Mouse (Mus musculus): ENCODE measurements at regions not wholly inside any gene's neighbourhood (a gene's known extent, or its start where the extent isn't known, plus 50 kb on each side); places are given as distances from the start of the nearest gene placed in this dataset.

GRCm38 (mm10) chr2:160021541-160021940 is 312.4 kb downstream of the Gm826 start:
- H3K4me3 ChIP-seq (replicated peaks): no peak overlapping the region
- H3K4me2 ChIP-seq: no peak overlapping the region
- peaks cover 22% of the 10 kb centered on the region for H3K4me1 ChIP-seq (replicated peaks)
- H3K27ac ChIP-seq: no peak overlapping the region
- 60% methylated on average over 4 of the region's 4 CpGs for WGBS
- H3K36me3 ChIP-seq: no peaks in the 10 kb centered on the region
- H3K27me3 ChIP-seq: no peaks in the 10 kb centered on the region
- no peaks in the 10 kb centered on the region for H3K9me3 ChIP-seq
- H3K9ac ChIP-seq (replicated peaks): no peak overlapping the region
- no peak for ATAC-seq (ENCODE audit: insufficient number of reproducible peaks, insufficient read depth, low FRiP score, low TSS enrichment, low read depth)

DNA sequence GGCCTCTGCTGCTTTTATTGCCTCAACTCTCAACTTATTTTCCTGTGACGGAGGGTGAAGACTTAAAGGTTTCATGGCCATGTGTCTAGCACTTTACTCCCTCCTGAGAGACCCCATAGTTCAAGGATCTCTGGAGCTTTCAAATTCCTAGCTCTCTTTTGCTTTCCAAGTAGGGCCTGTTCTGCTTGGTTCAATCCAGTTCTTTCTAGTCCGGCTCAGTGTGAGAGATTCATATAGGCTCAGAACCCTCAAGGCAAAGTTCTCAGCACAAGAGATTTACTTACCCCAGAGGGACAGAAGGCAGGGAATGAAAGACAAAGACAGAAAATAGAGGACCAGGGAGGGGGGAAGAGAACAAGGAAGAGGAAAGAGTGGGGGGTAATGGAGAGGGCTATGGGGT is 313.1 kb downstream of the Gm826 start:
- H3K4me1 ChIP-seq (replicated peaks): peaks cover 26% of the 10 kb centered on the region
- 56% methylated on average over 2 of the region's 2 CpGs for WGBS
- no peaks in the 10 kb centered on the region for H3K36me3 ChIP-seq
- no peak overlapping the region for H3K4me3 ChIP-seq (replicated peaks)
- H3K9me3 ChIP-seq: no peaks in the 10 kb centered on the region
- ATAC-seq (ENCODE audit: insufficient number of reproducible peaks, insufficient read depth, low FRiP score, low TSS enrichment, low read depth): no peak
- no peak overlapping the region for H3K9ac ChIP-seq (replicated peaks)
- H3K27me3 ChIP-seq: no peaks in the 10 kb centered on the region
- no peak overlapping the region for H3K4me2 ChIP-seq
- H3K27ac ChIP-seq: no peak overlapping the region

GRCm38 (mm10) chr2:160017020-160017812 is 316.7 kb downstream of the Gm826 start:
- H3K9me3 ChIP-seq: no peaks in the 10 kb centered on the region
- peak; percentile 31; the same call in 1 of the 2 replicates for ATAC-seq (ENCODE audit: insufficient number of reproducible peaks, insufficient read depth, low FRiP score, low TSS enrichment, low read depth)
- H3K4me2 ChIP-seq: no peak overlapping the region
- no peak overlapping the region for H3K4me3 ChIP-seq (replicated peaks)
- no peak overlapping the region for H3K9ac ChIP-seq (replicated peaks)
- 34% methylated on average over 5 of the region's 5 CpGs for WGBS
- no peak overlapping the region for H3K27ac ChIP-seq
- peaks cover 3% of the 10 kb centered on the region; the same call in 1 of the 2 replicates for H3K27me3 ChIP-seq
- peaks cover 26% of the 10 kb centered on the region for H3K4me1 ChIP-seq (replicated peaks)
- H3K36me3 ChIP-seq: no peaks in the 10 kb centered on the region

GRCm38 (mm10) chr2:160011421-160011820 is 322.5 kb downstream of the Gm826 start:
- H3K4me1 ChIP-seq (replicated peaks): peaks cover 2% of the 10 kb centered on the region; the same call in 1 of the 2 replicates
- H3K27ac ChIP-seq: no peak overlapping the region
- H3K36me3 ChIP-seq: no peaks in the 10 kb centered on the region
- no peaks in the 10 kb centered on the region for H3K9me3 ChIP-seq
- no peak overlapping the region for H3K4me3 ChIP-seq (replicated peaks)
- 92% methylated on average over 6 of the region's 6 CpGs for WGBS
- peaks cover 3% of the 10 kb centered on the region; the same call in 1 of the 2 replicates for H3K27me3 ChIP-seq
- no peak overlapping the region for H3K9ac ChIP-seq (replicated peaks)
- ATAC-seq (ENCODE audit: insufficient number of reproducible peaks, insufficient read depth, low FRiP score, low TSS enrichment, low read depth): no peak
- no peak overlapping the region for H3K4me2 ChIP-seq

DNA sequence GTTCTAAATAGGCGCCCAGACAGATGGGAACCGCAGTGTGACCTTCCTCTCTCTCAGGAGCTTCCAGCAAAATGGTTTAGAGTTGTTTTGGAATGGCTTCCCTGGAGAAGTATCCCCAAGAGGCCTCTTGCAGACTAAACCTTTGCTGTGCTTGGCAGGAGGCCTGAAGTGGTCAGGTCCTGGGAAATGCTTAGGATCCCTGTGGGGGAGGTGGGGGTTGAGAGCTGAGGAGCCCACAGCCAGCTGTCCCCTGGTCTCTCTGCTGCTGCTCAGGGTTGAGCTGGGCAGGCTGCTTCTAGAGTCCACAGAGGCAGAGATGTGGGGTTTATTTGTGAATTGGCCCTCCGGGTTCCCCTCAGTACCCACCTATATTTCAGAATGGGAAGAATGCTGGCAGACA is 331.3 kb downstream of the Gm826 start:
- 63% methylated on average over 3 of the region's 3 CpGs for WGBS

DNA sequence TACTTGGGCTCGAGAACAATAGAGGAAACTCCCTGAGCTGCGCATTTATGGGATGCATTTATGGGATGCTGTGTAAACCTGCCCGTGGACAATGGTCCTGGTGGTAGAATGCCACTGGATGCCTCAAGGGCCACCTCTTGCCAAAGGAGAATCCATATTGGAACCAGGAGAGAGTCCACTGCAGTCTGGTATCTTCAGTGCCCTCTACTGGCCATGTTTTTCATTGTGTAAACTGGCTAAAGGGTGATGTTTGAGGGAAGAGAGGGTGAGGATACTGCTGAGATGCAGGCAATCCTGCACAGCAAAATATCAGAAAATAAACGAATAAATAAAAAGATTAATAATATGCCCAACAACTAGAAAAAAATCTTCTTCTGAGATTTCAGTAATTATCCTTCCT is 333.5 kb downstream of the Gm826 start:
- H3K9me3 ChIP-seq: no peaks in the 10 kb centered on the region
- 69% methylated on average over 4 of the region's 4 CpGs for WGBS

More for the DNA sequence above, 331.3 kb downstream of the Gm826 start:
- Histone ChIP-seq H3K27ac (no peak overlapping the region), H3K4me1 (replicated peaks) (peaks cover 5% of the 10 kb centered on the region; the same call in 1 of the 2 replicates), H3K4me2 (no peak overlapping the region), H3K27me3 (peaks cover 20% of the 10 kb centered on the region; the same call in 1 of the 2 replicates), H3K36me3 (no peaks in the 10 kb centered on the region), H3K4me3 (replicated peaks) (no peak overlapping the region), H3K9me3 (no peaks in the 10 kb centered on the region), H3K9ac (replicated peaks) (no peak overlapping the region)
- ATAC-seq (ENCODE audit: insufficient number of reproducible peaks, insufficient read depth, low FRiP score, low TSS enrichment, low read depth): no peak

GRCm38 (mm10) chr2:159997395-159997794 is 336.6 kb downstream of the Gm826 start:
- no peak for ATAC-seq (ENCODE audit: insufficient number of reproducible peaks, insufficient read depth, low FRiP score, low TSS enrichment, low read depth)
- Histone ChIP-seq H3K4me1 (replicated peaks) (peaks cover 21% of the 10 kb centered on the region), H3K9me3 (no peaks in the 10 kb centered on the region), H3K36me3 (no peaks in the 10 kb centered on the region), H3K27me3 (peaks cover 36% of the 10 kb centered on the region), H3K27ac (0 out of 2 replicates have a peak overlapping the region, but pooled peaks have one; percentile 41), H3K4me2 (no peak overlapping the region), H3K4me3 (replicated peaks) (no peak overlapping the region), H3K9ac (replicated peaks) (no peak overlapping the region)
- WGBS: 50% methylated on average over 9 of the region's 9 CpGs

More for the DNA sequence above, 333.5 kb downstream of the Gm826 start:
- no peaks in the 10 kb centered on the region for H3K36me3 ChIP-seq
- H3K4me2 ChIP-seq: no peak overlapping the region
- no peak overlapping the region for H3K27ac ChIP-seq
- no peak overlapping the region for H3K4me3 ChIP-seq (replicated peaks)
- H3K4me1 ChIP-seq (replicated peaks): peaks cover 13% of the 10 kb centered on the region
- no peak overlapping the region for H3K9ac ChIP-seq (replicated peaks)
- ATAC-seq (ENCODE audit: insufficient number of reproducible peaks, insufficient read depth, low FRiP score, low TSS enrichment, low read depth): no peak
- peaks cover 34% of the 10 kb centered on the region for H3K27me3 ChIP-seq

DNA sequence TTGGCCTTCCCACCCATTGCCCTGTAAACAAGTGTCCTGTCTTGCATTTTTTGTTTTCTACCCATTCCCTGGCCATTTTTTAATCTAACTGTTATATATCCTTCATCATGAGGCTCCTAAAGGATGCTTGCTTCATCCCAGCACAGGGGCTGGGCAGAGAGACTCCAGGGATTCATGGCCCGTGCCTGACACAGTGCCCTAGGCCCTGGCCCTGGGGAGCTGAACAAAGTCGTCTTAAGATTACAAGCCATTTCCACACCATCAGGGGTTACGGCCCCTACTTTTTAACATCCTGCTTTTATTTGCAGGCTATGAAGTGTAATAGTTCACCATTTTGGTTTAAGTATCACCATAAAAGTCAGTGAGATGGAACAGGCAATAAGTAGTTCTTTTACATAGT is 339.5 kb downstream of the Gm826 start:
- 17% methylated on average over 3 of the region's 3 CpGs for WGBS
- peaks cover 21% of the 10 kb centered on the region for H3K4me1 ChIP-seq (replicated peaks)
- H3K4me2 ChIP-seq: no peak overlapping the region
- no peaks in the 10 kb centered on the region for H3K36me3 ChIP-seq
- H3K9me3 ChIP-seq: no peaks in the 10 kb centered on the region
- no peak overlapping the region for H3K4me3 ChIP-seq (replicated peaks)
- ATAC-seq (ENCODE audit: insufficient number of reproducible peaks, insufficient read depth, low FRiP score, low TSS enrichment, low read depth): no peak
- H3K9ac ChIP-seq (replicated peaks): no peak overlapping the region
- peaks cover 38% of the 10 kb centered on the region for H3K27me3 ChIP-seq
- H3K27ac ChIP-seq: no peak overlapping the region

DNA sequence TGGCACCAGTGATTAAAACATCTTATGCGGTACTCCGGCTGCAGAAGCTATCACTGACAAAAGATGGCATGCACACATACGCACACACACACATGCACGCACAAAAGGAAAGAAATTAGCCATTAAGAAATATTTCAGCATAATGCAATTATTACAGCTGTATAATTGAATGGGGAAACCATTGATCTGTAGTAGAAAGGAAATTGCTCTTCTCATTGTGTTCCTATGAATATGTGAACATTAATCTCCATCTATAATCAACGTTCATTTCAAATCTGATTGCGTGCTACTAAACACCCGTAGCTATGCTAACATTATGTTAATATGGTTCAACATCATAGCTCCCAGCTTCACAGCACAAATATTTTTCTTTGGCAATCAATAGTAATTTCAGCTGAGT is 347.2 kb downstream of the Gm826 start:
- WGBS: 92% methylated on average over 7 of the region's 7 CpGs
- H3K9me3 ChIP-seq: no peaks in the 10 kb centered on the region
- no peak overlapping the region for H3K9ac ChIP-seq (replicated peaks)
- H3K4me2 ChIP-seq: no peak overlapping the region
- no peak overlapping the region for H3K4me3 ChIP-seq (replicated peaks)
- ATAC-seq (ENCODE audit: insufficient number of reproducible peaks, insufficient read depth, low FRiP score, low TSS enrichment, low read depth): no peak
- H3K27ac ChIP-seq: no peak overlapping the region
- H3K4me1 ChIP-seq (replicated peaks): no peaks in the 10 kb centered on the region
- no peaks in the 10 kb centered on the region for H3K36me3 ChIP-seq
- H3K27me3 ChIP-seq: peaks cover 7% of the 10 kb centered on the region

DNA sequence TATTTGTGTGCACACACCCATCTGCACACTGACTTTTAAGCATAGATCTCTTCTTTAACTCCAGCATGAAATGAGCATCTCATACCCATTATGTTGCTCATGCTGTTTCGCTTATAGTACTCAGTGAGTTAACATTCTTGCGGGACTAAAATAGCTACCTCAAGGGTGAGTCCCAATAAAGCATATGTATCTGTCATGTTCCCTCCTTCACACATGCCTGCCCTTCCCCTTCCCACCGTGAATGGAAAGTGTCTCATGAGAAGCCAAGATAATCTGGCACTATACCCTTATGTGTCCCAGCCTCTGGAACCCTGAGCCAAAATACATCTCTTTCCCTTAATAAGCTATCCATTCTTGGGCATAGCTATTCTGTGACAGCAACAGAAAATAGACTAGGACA is 352.3 kb downstream of the Gm826 start:
- Histone ChIP-seq H3K4me1 (replicated peaks) (no peaks in the 10 kb centered on the region), H3K27me3 (peaks cover 5% of the 10 kb centered on the region; the same call in 1 of the 2 replicates), H3K9ac (replicated peaks) (no peak overlapping the region), H3K4me3 (replicated peaks) (no peak overlapping the region), H3K27ac (no peak overlapping the region), H3K4me2 (no peak overlapping the region), H3K9me3 (no peaks in the 10 kb centered on the region), H3K36me3 (no peaks in the 10 kb centered on the region)
- ATAC-seq (ENCODE audit: insufficient number of reproducible peaks, insufficient read depth, low FRiP score, low TSS enrichment, low read depth): no peak
- WGBS: 88% methylated on average over 3 of the region's 3 CpGs

DNA sequence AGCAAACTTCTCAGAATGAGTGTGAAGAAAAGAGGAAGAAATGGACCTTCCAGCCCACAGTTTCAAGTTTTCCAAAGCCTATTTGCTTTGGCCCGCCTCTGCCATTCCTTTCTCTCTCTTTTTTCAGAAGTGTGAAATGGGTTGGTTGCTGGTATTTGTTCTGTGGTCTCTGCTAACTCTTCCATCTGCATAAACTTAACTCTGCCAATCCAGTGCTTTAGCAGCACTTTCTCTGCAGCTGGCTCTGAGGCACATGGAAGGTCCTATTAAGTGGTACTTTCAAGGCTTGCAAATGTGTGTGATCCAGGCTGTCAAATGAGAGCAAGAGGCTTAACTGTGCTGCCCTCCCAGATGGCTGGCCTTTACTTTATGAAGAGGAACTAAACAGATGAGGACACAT is 383.6 kb downstream of the Gm826 start:
- Histone ChIP-seq H3K27ac (no peak overlapping the region), H3K9ac (replicated peaks) (no peak overlapping the region), H3K36me3 (no peaks in the 10 kb centered on the region), H3K27me3 (no peaks in the 10 kb centered on the region), H3K9me3 (no peaks in the 10 kb centered on the region), H3K4me2 (no peak overlapping the region), H3K4me3 (replicated peaks) (no peak overlapping the region), H3K4me1 (replicated peaks) (no peaks in the 10 kb centered on the region)
- ATAC-seq (ENCODE audit: insufficient number of reproducible peaks, insufficient read depth, low FRiP score, low TSS enrichment, low read depth): no peak
- 60% methylated on average over 1 of the region's 1 CpGs for WGBS

DNA sequence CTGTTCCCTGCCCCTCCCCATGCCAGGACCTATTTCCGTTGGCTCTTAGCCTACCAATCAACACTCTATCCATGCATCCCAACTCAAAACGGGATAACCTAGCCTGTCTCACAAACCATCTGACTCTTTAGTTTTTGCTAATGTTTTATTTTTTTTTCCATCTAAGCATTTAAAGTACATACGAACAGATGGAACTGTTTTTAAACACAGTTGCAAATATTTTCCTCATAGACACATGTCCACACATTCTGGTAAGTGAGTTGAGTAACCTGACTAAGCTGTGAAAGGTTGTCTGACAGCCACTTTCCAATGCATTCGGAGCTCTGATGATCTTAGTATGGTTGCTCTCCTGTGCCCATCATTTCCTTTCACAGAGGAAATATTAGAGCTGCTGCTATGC is 384.9 kb downstream of the Gm826 start:
- Histone ChIP-seq H3K36me3 (no peaks in the 10 kb centered on the region), H3K9me3 (no peaks in the 10 kb centered on the region), H3K9ac (replicated peaks) (no peak overlapping the region), H3K27ac (no peak overlapping the region), H3K4me2 (no peak overlapping the region), H3K27me3 (no peaks in the 10 kb centered on the region), H3K4me3 (replicated peaks) (no peak overlapping the region), H3K4me1 (replicated peaks) (no peaks in the 10 kb centered on the region)
- WGBS: 89% methylated on average over 4 of the region's 4 CpGs
- no peak for ATAC-seq (ENCODE audit: insufficient number of reproducible peaks, insufficient read depth, low FRiP score, low TSS enrichment, low read depth)
